ENCODE assay signal across 9 mouse cellular contexts in the genomic region with DNA sequence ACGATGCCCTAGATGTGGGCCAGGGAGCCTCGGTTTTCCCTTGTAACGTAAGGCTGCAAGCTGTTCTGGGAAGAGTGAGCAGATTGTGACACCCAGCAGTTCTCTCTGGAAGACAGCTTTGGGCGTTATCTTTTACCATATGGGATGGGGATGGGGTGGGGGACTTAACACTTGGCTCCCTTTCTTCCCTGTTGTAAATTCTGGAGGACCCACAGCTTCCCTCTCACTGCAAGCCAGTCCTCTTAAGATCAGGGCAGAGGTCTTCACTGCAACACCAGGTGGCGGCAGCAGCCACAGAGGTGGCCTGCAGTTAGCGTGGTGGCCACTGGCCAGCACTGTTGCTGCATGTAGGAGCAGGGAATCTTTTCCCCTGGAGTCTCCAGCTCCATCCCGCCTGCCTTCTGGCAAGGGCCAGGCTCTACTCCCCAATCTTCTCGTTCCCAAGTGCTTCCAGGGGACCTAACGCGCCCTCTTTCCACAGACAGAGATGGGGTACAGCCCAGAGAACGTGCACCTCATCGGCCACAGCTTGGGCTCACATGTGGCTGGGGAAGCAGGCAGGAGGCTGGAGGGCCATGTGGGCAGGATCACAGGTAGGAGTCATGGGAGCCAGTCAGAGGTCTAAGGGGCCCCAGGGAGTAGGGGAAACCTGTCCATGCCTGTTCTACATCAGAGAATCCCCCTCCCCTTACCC. TPM values are rescaled to one million over a fixed set of nuclear protein-coding genes. Genes with fewer than 3 reads are reported as not detected.
DNase-seq lines count a peak whose midpoint lies in the region; ATAC-seq and TF ChIP-seq lines count a peak whose summit lies in the region.
"Had no signal": no experiment of that assay in that cellular context is flagged by ENCODE, and none has a peak within 500 bp of the region (broad histone marks: within the 10 kb centered on the region; RNA-seq: fewer than 3 reads in every experiment).

No protein-coding gene starts in this region.

- H3K36me3 ChIP-seq in forebrain, embryonic 16.5 days (ENCODE audit: control insufficient read depth, insufficient read depth): no peaks in the 10 kb centered on the region
- H3K36me3 ChIP-seq: G1E had no signal

- peak overlapping the region; percentile 70 for H3K27ac ChIP-seq in forebrain, embryonic 16.5 days (ENCODE audit: low read length)
- 0 out of 2 replicates have a peak overlapping the region, but pooled peaks have one; percentile 57 for H3K27ac ChIP-seq in layer of hippocampus, adult 2 months

- no peak overlapping the region for H3K4me2 ChIP-seq in forebrain, embryonic 16.5 days (ENCODE audit: low read length)

- peak; percentile 93 for TF ChIP-seq CTCF in brain, embryonic 14.5 days (IDR thresholded peaks at IDR 0.05; ENCODE audit: borderline replicate concordance, extremely low read depth, insufficient read depth, insufficient read length)
- TF ChIP-seq CTCF in layer of hippocampus, adult 2 months (conservative IDR thresholded peaks at IDR 0.05): peak; percentile 81

- H3K9me3 ChIP-seq in forebrain, embryonic 16.5 days (ENCODE audit: control insufficient read depth, low read length): no peaks in the 10 kb centered on the region

- WGBS in forebrain, embryonic 16.5 days: 10% methylated on average over 12 of the region's 12 CpGs

- H3K4me3 ChIP-seq in forebrain, embryonic 16.5 days (replicated peaks; ENCODE audit: low read length): no peak overlapping the region
- no peak overlapping the region for H3K4me3 ChIP-seq in layer of hippocampus, adult 2 months

- peaks cover 19% of the 10 kb centered on the region for H3K4me1 ChIP-seq in forebrain, embryonic 16.5 days (replicated peaks; ENCODE audit: control insufficient read depth, insufficient read depth, low read length)

- peak; percentile 91 for ATAC-seq in forebrain, embryonic 16.5 days

- TF ChIP-seq POLR2A in brain, embryonic 14.5 days (IDR thresholded peaks at IDR 0.05; ENCODE audit: borderline replicate concordance, extremely low read depth, insufficient read depth, insufficient read length, poor library complexity, severe bottlenecking): no peak

- peak; percentile 48 for DNase-seq in 3134 (ENCODE audit: extremely low read depth, insufficient read length, low spot score)
- DNase-seq in brain, embryonic 14.5 days (ENCODE audit: low read depth): peak; percentile 88
- DNase-seq in heart, postnatal 4 days: peak; percentile 83
- DNase-seq in layer of hippocampus, adult 2 months (ENCODE audit: low spot score in 2 of 2): peak; percentile 57 to 61
- peak; percentile 22 to 35 for DNase-seq in lung, adult 18-20 months
- DNase-seq in ovary, postnatal 14 days (ENCODE audit: low spot score): peak; percentile 62
- no peak for DNase-seq in B cell, adult 2 months

- H3K27me3 ChIP-seq in forebrain, embryonic 16.5 days (replicated peaks; ENCODE audit: control insufficient read depth, insufficient read depth, low read length): no peaks in the 10 kb centered on the region

- peak overlapping the region; percentile 8; the same call in 1 of the 2 replicates for H3K9ac ChIP-seq in forebrain, embryonic 16.5 days (replicated peaks; ENCODE audit: low read depth, low read length)

RNA-seq across cellular contexts. Expression of a gene that starts 3.5 kb away (rescaled TPM):
- polyA plus RNA-seq in brain, embryonic 14.5 days (2012; rRNA removed): 0.07 TPM in 1 of 2 replicates, not detected in the other
- polyA plus RNA-seq in forebrain, embryonic 16.5 days (2015; fragmentation: Nextera tagmentation; extraction: Ambion mirVana): 0.36 and 0.57 TPM in 2 replicates
- under 1 TPM in 1 of 2 experiments, not detected in 1; 0.16 TPM for total RNA-seq in heart, postnatal 4 days (2021)
- under 1 TPM in 1 of 2 experiments, not detected in 1; 0.22 TPM for total RNA-seq in layer of hippocampus, adult 2 months (2021)
- total RNA-seq: G1E had no signal
- polyA plus RNA-seq: G1E had no signal

RNA-seq across cellular contexts. Expression of a gene that starts 31.3 kb away (rescaled TPM):
- 0.08 TPM in 1 of 2 replicates, not detected in the other for polyA plus RNA-seq in brain, embryonic 14.5 days (2012; rRNA removed)
- polyA plus RNA-seq in forebrain, embryonic 16.5 days (2015; fragmentation: Nextera tagmentation; extraction: Ambion mirVana): not detected in 2 replicates
- under 1 TPM in 1 of 2 experiments, not detected in 1; 0.29 TPM for total RNA-seq in heart, postnatal 4 days (2021)
- under 1 TPM in 1 of 2 experiments, not detected in 1; 0.37 TPM for total RNA-seq in layer of hippocampus, adult 2 months (2021)
- total RNA-seq: G1E had no signal
- polyA plus RNA-seq: G1E had no signal

RNA-seq across cellular contexts. Expression of a gene that starts 34.3 kb away (rescaled TPM):
- polyA plus RNA-seq in brain, embryonic 14.5 days (2012; rRNA removed): 0.14 and 0.62 TPM in 2 replicates
- polyA plus RNA-seq in forebrain, embryonic 16.5 days (2015; fragmentation: Nextera tagmentation; extraction: Ambion mirVana): 0.67 and 0.72 TPM in 2 replicates
- 1 to 10 TPM in 1 of 2 experiments, under 1 TPM in 1; 0.32 to 1.0 TPM for total RNA-seq in heart, postnatal 4 days (2021)
- not detected for total RNA-seq in layer of hippocampus, adult 2 months (2021)
- polyA plus RNA-seq: G1E had no signal

Comparison
In these comparisons a context has a peak if more than half of its experiments do, and no peak if none do; other contexts are left out.
1. DNase-seq: peak in 3134 (single experiment), brain, embryonic 14.5 days (single experiment), heart, postnatal 4 days (single experiment), layer of hippocampus, adult 2 months (2 of 2), lung, adult 18-20 months (2 of 2) and ovary, postnatal 14 days (single experiment); none in B cell, adult 2 months (0 of 2).